Mouse (Mus musculus) kidney, embryonic 15.5 days (tissue): ENCODE results near the gene Dock1. TPM values are rescaled to one million over a fixed set of nuclear protein-coding genes. Genes with fewer than 3 reads are reported as not detected.

ENCODE experiments used
- ATAC-seq: fragments of 200-750 bp; cut with Nextera tagmentation; replicated peaks from 2 replicates; pipeline ENCODE4 v1.8.0; 2017; ENCODE audit warnings: moderate TSS enrichment; ENCODE audit not compliant: low FRiP score
- H3K27ac ChIP-seq: fragments of 300-500 bp; sonication (generic); 2 replicates; pipeline ENCODE4 v1.5.1; 2015; ENCODE audit warnings: mild to moderate bottlenecking, inconsistent platforms
- H3K27me3 ChIP-seq: fragments of 300-500 bp; sonication (generic); 2 replicates; pipeline ENCODE4 v1.6.1; 2015; ENCODE audit warnings: inconsistent platforms
- H3K36me3 ChIP-seq: fragments of 300-500 bp; sonication (generic); 2 replicates; pipeline ENCODE4 v1.6.1; 2015; ENCODE audit warnings: inconsistent platforms
- H3K4me1 ChIP-seq: fragments of 300-500 bp; sonication (generic); 2 replicates; pipeline ENCODE4 v1.6.1; 2015; ENCODE audit warnings: inconsistent platforms
- H3K4me2 ChIP-seq: fragments of 300-500 bp; sonication (generic); 2 replicates; pipeline ENCODE4 v1.6.1; 2015; ENCODE audit warnings: moderate library complexity, mild to moderate bottlenecking, inconsistent platforms
- H3K4me3 ChIP-seq: fragments of 300-500 bp; sonication (generic); replicated peaks from 2 replicates; pipeline ENCODE4 v1.5.1; 2015; ENCODE audit warnings: mild to moderate bottlenecking, inconsistent platforms
- H3K9ac ChIP-seq: fragments of 300-500 bp; sonication (generic); 2 replicates; pipeline ENCODE4 v1.6.1; 2015; ENCODE audit warnings: mild to moderate bottlenecking, inconsistent platforms
- H3K9me3 ChIP-seq: fragments of 300-500 bp; sonication (generic); replicated peaks from 2 replicates; pipeline ENCODE4 v1.6.1; 2016; ENCODE audit warnings: inconsistent platforms
- WGBS: fragments of 180-500 bp; shearing (Covaris S2); methylation state at CpG from one replicate; pipeline ENCODE4 v1.1.7; 2015; ENCODE audit warnings: mixed read lengths; 5-methylcytosine and 5-hydroxymethylcytosine counted together
- polyA plus RNA-seq: library from polyadenylated mRNA; unstranded; fragments of >200 nt; fragmentation: Nextera tagmentation; extraction: Ambion mirVana; gene quantifications from 2 replicates; pipeline ENCODE4 v1.2.1, GENCODE M21; 2015

The Dock1 gene
- polyA plus RNA-seq, 1 experiment from 2014 or later = 47.7 TPM

- no peak overlapping the region for H3K4me2 ChIP-seq
- H3K4me1 ChIP-seq = peaks cover 6% of the 10 kb centered on the region; the same call in 1 of the 2 replicates
- no peak overlapping the region for H3K27ac ChIP-seq
- H3K4me3 ChIP-seq = no peak overlapping the region
- no peaks in the 10 kb centered on the region for H3K9me3 ChIP-seq
- no peaks in the 10 kb centered on the region for H3K36me3 ChIP-seq
- no peak overlapping the region for H3K9ac ChIP-seq
- ATAC-seq = no peak
- H3K27me3 ChIP-seq = no peaks in the 10 kb centered on the region
Measured at GRCm38 (mm10) chr7:135210296-135210695, 539.8 kb downstream of the Dock1 start.

GRCm38 (mm10) chr7:135210831-135211230 lies 540.4 kb downstream of the Dock1 start:
- Histone ChIP-seq H3K36me3 (no peaks in the 10 kb centered on the region), H3K4me1 (peaks cover 6% of the 10 kb centered on the region; the same call in 1 of the 2 replicates), H3K9me3 (no peaks in the 10 kb centered on the region), H3K27me3 (no peaks in the 10 kb centered on the region), H3K4me2 (no peak overlapping the region), H3K27ac (no peak overlapping the region), H3K4me3 (no peak overlapping the region), H3K9ac (no peak overlapping the region)
- ATAC-seq = no peak
- WGBS = 89% methylated on average over 2 of the region's 2 CpGs

GRCm38 (mm10) chr7:135212505-135212904 lies 542.1 kb downstream of the Dock1 start:
- 0 out of 2 replicates have a peak, but pooled peaks have one; percentile 36 for ATAC-seq
- Histone ChIP-seq H3K9ac (no peak overlapping the region), H3K4me2 (no peak overlapping the region), H3K27me3 (no peaks in the 10 kb centered on the region), H3K36me3 (no peaks in the 10 kb centered on the region), H3K9me3 (no peaks in the 10 kb centered on the region), H3K4me3 (no peak overlapping the region), H3K27ac (no peak overlapping the region), H3K4me1 (peaks cover 6% of the 10 kb centered on the region; the same call in 1 of the 2 replicates)
- 9% methylated on average over 2 of the region's 2 CpGs for WGBS

GRCm38 (mm10) chr7:135221475-135221874 lies 551.0 kb downstream of the Dock1 start:
- no peaks in the 10 kb centered on the region for H3K36me3 ChIP-seq
- no peak overlapping the region for H3K27ac ChIP-seq
- 89% methylated on average over 2 of the region's 2 CpGs for WGBS
- H3K4me2 ChIP-seq = no peak overlapping the region
- H3K9ac ChIP-seq = no peak overlapping the region
- no peaks in the 10 kb centered on the region for H3K9me3 ChIP-seq
- H3K27me3 ChIP-seq = no peaks in the 10 kb centered on the region
- no peak for ATAC-seq
- no peaks in the 10 kb centered on the region for H3K4me1 ChIP-seq
- H3K4me3 ChIP-seq = no peak overlapping the region
